31 mouse cellular contexts compared by ENCODE assay signal in genomic region chr7:137851061-137851460, GRCm38 (mm10).
DNase-seq lines count a peak whose midpoint lies in the region; ATAC-seq lines count a peak whose summit lies in the region.
"Had no signal": no experiment of that assay in that cellular context is flagged by ENCODE, and none has a peak within 500 bp of the region (broad histone marks: within the 10 kb centered on the region; RNA-seq: fewer than 3 reads in every experiment).

No protein-coding gene starts in this region.

- no peak overlapping the region for H3K27ac ChIP-seq in embryonic facial prominence, embryonic 14.5 days (replicated peaks; ENCODE audit: low read depth, low read length)
- H3K27ac ChIP-seq: embryonic facial prominence, embryonic 15.5 days; forebrain, embryonic 13.5 days; gastrocnemius, adult 2 months; heart, adult 2 months; hindbrain, embryonic 14.5 days; left cerebral cortex, adult 2 months; liver, embryonic 15.5 days; midbrain, embryonic 12.5 days; neural tube, embryonic 12.5 days had no signal

- intact Hi-C loops in left cerebral cortex, postnatal 25 days (cut with DNase I): no loop called here
- intact Hi-C loops in left cerebral cortex, postnatal 4 days (cut with DNase I): no loop called here

- no peak overlapping the region for H3K4me2 ChIP-seq in embryonic facial prominence, embryonic 14.5 days (ENCODE audit: low read depth, low read length)
- H3K4me2 ChIP-seq: embryonic facial prominence, embryonic 15.5 days; forebrain, embryonic 13.5 days; heart, embryonic 12.5 days; hindbrain, embryonic 14.5 days; liver, embryonic 15.5 days; midbrain, embryonic 12.5 days; neural tube, embryonic 12.5 days had no signal

- H3K9me3 ChIP-seq in embryonic facial prominence, embryonic 14.5 days (ENCODE audit: control insufficient read depth, low read length): no peaks in the 10 kb centered on the region
- H3K9me3 ChIP-seq: embryonic facial prominence, embryonic 15.5 days; forebrain, embryonic 13.5 days; heart, embryonic 12.5 days; liver, embryonic 15.5 days; midbrain, embryonic 12.5 days; neural tube, embryonic 12.5 days had no signal

- no peaks in the 10 kb centered on the region for H3K36me3 ChIP-seq in embryonic facial prominence, embryonic 14.5 days (ENCODE audit: control insufficient read depth, insufficient read depth, low read length)
- H3K36me3 ChIP-seq: embryonic facial prominence, embryonic 15.5 days; heart, embryonic 12.5 days; liver, embryonic 15.5 days; midbrain, embryonic 12.5 days; neural tube, embryonic 12.5 days had no signal

- no peak overlapping the region for H3K4me3 ChIP-seq in embryonic facial prominence, embryonic 14.5 days (ENCODE audit: low read depth, low read length)
- H3K4me3 ChIP-seq: embryonic facial prominence, embryonic 15.5 days; forebrain, embryonic 13.5 days; gastrocnemius, adult 2 months; heart, adult 2 months; heart, embryonic 12.5 days; left cerebral cortex, adult 2 months; liver, embryonic 15.5 days; midbrain, embryonic 12.5 days; myocyte; neural tube, embryonic 12.5 days had no signal

- no peaks in the 10 kb centered on the region for H3K4me1 ChIP-seq in embryonic facial prominence, embryonic 14.5 days (ENCODE audit: control insufficient read depth, insufficient read depth, low read length)
- H3K4me1 ChIP-seq: embryonic facial prominence, embryonic 15.5 days; heart, embryonic 12.5 days; liver, embryonic 15.5 days had no signal

- WGBS in embryonic facial prominence, embryonic 14.5 days: 18% methylated on average over 4 of the region's 4 CpGs

- H3K27me3 ChIP-seq in embryonic facial prominence, embryonic 14.5 days (replicated peaks; ENCODE audit: control insufficient read depth, insufficient read depth, low read length): no peaks in the 10 kb centered on the region
- H3K27me3 ChIP-seq: embryonic facial prominence, embryonic 15.5 days; forebrain, embryonic 13.5 days; liver, embryonic 15.5 days; midbrain, embryonic 12.5 days; neural tube, embryonic 12.5 days had no signal

- ATAC-seq in embryonic facial prominence, embryonic 14.5 days (ENCODE audit: low read depth): no peak
- ATAC-seq: activated CD4-positive, CD25-positive, alpha-beta regulatory T cell, adult 4 months; CD4-positive, CD25-positive, alpha-beta regulatory T cell, adult 4 months; forebrain, embryonic 13.5 days; inflammation-experienced regulatory T-cells, adult 6 months had no signal

- no peak overlapping the region for H3K9ac ChIP-seq in embryonic facial prominence, embryonic 14.5 days (ENCODE audit: low read depth, low read length)
- H3K9ac ChIP-seq: embryonic facial prominence, embryonic 15.5 days; forebrain, embryonic 13.5 days; heart, embryonic 12.5 days; hindbrain, embryonic 14.5 days; liver, embryonic 15.5 days; midbrain, embryonic 12.5 days; neural tube, embryonic 12.5 days had no signal

- DNase-seq in Muller cell, postnatal 12 days (ENCODE audit: inconsistent ontology term): peak; percentile 34
- peak; percentile 37 for DNase-seq in embryo, embryonic 10.5 days (ENCODE audit: low spot score)
- DNase-seq in embryonic facial prominence, embryonic 14.5 days (ENCODE audit: low spot score): peak; percentile 17
- peak; percentile 57 for DNase-seq in retina, embryonic 14.5 days (ENCODE audit: low spot score)
- DNase-seq in left cerebral cortex, postnatal 25 days (ENCODE audit: low spot score in 2 of 2): no peak
- DNase-seq in left cerebral cortex, postnatal 4 days: no peak
- no peak for DNase-seq in thymus, postnatal 36 days
- DNase-seq: adrenal gland, postnatal 10 days; cerebellum, adult 11-12 months; cerebellum, adult 9-11 months; gastrocnemius, adult 2 months; gastrocnemius, postnatal 36 days; heart, adult 2 months; kidney, adult 11 months; kidney, postnatal 14 days; layer of hippocampus, adult 9-11 months; liver; lung, postnatal 36 days; right cerebral cortex, postnatal 14 days had no signal

Comparison
In these comparisons a context has a peak if more than half of its experiments do, and no peak if none do; other contexts are left out.
1. DNase-seq: peak in Muller cell, postnatal 12 days (single experiment), embryo, embryonic 10.5 days (single experiment), embryonic facial prominence, embryonic 14.5 days (single experiment) and retina, embryonic 14.5 days (single experiment); none in left cerebral cortex, postnatal 25 days (0 of 2), left cerebral cortex, postnatal 4 days (single experiment) and thymus, postnatal 36 days (0 of 2).